Mouse (Mus musculus) megakaryocyte, adult 5-6 weeks (primary cell): ENCODE data around the gene Tab1. TPM values are rescaled to one million over a fixed set of nuclear protein-coding genes. Genes with fewer than 3 reads are reported as not detected.

Source experiments
- ATAC-seq: 2 replicates; pipeline ENCODE4 v1.8.0; 2016; ENCODE audit warnings: mild to moderate bottlenecking, inconsistent platforms; ENCODE audit not compliant: poor library complexity, severe bottlenecking
- total RNA-seq, 2 experiments: library from RNA; stranded (forward) in 1 of 2; stranded (reverse) in 1 of 2; fragments of 153-499, 151-499 nt in 1 of 2; fragments of 221-1000, 200-1000 nt in 1 of 2; gene quantifications; 2 replicates each; pipeline versions ENCODE4 v1.2.3 to v1.2.4; 2015 to 2017

Tab1 gene
- total RNA-seq, 2 experiments from 2014 or later = 6.9 to 13.5 TPM

DNA sequence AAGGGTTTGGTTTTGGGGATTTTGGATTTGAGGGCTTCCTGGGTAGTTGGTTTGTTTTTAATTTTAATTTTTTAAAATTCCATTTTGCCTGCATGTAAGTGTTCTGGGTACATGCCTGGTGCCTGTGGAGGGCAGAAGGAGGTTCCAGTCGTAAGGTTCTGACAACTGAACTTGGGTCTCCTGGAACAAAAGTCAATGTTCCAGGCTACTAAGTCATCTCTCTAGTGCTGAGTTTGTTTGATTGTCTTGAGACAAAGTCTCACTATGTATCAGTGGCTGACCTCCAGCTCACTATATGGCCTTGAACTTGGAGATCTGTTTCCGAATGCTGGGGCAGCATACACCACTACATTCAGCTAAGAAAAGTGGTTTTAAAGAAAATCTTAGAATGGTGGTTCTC is 2.6 kb downstream of the Tab1 start:
- ATAC-seq = no peak

DNA sequence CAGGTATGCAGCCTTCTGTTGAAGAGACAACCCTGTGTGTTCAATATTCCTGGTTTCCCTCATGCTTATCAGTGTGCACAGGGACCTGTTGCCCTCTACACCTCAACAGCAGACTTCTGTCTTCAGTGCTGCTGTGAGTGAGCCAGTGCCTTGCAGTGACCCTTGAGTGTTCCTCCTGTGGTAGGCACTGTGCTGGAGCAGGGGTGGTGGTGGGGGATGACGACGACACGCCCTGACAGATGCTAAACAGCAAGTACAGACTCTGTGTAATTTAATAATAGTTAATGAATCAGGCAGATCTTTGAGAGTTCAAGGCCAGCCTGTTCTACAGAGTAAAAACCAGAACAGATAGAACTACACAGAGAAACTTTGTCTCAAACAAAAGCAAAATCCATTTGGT is 3.7 kb downstream of the Tab1 start:
- ATAC-seq = no peak

DNA sequence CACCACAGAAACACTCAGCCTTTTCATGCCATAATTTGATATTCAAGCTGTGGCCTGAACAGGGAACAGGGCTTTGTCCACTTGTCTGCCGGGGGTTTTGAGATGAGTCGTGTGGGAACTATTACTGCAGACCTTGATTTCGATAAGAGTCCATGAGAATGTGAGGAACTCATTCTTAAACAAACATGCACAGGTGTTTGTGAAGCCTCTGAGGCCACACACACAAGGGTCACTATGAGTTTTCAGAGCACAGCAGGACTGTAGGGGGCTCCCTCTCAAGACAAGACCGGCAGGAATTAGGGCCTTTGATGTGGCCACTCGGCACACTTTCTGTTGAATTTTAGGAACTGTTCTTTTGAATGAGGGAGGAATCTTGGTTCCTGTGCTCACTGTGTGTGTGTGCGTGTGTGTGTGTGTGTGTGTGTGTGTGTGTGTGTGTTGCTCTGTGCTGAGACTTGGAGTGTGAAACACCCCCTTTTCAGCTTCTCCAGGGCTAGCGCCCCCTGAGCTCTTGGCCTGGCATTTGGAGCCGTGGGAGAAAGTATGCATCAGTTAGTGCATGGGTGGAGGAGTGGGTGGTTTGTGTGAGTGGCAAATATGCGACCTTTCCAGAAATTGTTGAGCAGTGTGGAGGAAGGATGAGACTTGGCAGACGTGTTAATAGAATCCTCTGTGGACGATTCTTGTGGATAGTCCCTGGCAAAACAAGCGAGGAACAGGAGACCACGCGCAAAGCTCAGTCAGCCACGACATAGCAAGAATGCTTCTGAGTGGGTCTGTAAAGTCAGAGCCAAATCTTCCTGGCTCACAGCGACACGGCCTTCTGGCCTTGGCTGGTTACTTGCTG is 5.2 kb downstream of the Tab1 start:
- ATAC-seq = no peak

DNA sequence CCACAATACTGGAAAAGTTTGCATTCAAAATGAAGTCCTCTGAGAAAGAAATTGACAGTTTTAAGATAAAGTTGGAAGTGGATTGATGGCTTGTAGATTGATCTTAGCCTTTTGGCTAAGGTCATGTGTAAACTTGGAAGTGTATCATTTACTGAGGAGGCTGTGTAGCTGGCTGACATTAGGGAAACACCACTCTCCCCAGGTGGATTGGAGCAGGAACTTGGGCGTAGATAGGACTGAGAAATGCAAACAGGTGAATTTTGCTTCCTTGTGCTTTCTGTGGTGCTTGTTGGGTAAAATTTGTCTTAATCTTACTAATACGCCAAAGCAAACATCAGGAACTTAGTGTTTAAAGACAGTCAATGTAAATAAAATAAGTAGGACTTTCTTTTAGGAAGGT is 7.4 kb downstream of the Tab1 start:
- ATAC-seq = no peak

DNA sequence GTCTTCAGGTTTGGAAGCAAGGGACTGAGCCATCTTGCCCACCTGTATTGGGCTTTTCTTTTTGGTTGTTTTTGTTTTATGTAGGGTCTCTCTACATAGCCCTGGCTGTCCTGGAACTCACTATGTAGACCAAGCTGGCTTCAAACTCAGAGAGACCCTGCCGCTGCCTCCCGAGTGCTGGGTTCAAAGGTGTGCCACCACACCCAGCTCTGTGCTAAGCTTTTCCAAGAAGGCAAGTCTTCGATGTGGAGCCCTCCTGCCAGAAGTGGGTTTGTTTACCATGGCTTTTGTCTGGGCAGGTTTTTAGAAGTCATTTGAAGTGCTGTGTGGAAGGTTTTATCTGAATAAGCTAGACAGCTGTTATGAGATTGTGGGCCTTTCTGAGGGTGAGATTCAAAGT is 8.0 kb downstream of the Tab1 start:
- no peak for ATAC-seq

DNA sequence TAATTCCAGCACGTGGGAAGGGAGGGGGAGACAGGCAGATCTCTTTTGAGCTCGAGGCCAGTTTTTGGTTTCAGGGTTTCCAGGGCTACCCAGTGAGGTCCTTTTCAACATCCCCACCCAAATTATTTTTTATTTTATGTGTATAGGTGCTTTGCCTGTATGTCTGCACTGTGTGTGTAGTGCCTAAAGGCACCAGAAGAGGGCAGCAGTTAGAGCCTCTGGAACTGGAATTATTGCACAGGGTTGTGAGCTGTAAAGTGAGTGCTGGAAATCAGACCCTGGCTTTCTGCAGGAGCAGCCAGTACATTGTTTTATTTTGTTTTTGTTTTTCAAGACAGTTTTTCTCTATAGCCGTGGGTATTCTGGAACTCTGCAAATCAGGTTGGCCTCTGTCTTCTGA is 9.2 kb downstream of the Tab1 start:
- no peak for ATAC-seq

DNA sequence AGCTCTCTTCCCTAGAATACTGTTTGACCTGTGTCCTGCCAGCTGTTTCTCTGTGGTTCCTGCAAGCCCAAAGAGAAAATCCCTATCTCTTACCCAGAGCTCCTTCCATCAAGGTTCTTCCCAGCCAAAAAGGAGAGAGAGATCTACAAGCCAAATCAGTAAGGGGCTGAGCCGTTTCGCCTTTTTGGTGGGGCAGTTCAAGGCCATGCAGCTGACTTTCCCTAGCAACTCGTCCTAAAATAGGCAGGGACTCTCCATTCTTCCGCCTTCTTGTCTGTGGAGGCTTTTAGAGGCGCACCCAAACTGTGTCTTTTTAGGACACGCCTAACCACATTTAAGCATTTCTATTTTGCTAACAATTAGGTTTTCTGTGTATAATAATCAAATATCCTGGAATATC is 10.8 kb downstream of the Tab1 start:
- no peak for ATAC-seq

DNA sequence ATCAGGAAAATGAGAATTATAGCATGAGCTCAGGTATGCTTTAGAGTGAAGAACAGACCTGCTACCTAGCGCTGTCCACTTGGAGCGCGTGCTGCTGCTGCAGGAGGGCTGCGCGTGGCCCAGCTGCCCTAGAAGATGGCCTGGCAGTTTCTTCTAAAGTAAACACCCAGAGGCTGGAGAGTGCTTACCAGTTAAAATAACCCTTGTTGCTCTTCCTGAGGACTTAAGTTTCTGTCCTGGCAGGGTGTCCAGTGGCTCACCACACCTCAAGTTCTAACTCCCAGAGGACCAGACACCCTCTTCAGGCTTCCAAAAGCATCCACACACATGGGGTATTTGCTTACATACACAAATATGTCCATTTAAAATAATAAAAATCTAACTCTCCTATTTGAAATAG is 12.5 kb downstream of the Tab1 start:
- no peak for ATAC-seq

DNA sequence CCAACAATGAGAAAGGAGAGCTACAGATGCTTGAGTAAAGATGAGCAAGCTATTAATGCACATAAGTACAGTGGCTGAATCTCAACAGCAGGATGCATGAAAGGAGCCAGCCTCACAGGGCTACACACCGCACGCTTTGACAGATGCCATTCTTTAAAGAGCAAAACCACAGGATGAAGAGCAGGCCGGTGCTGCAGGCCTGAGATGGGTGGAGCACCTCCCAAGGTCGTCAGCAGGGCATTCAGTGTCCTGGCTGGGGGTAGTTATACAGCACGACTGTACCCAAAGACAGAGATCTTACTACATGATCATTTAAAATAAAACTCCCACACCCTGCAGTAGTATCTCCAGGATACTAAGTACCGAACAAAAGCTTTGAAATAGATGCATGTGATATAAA is 13.2 kb downstream of the Tab1 start:
- no peak for ATAC-seq

DNA sequence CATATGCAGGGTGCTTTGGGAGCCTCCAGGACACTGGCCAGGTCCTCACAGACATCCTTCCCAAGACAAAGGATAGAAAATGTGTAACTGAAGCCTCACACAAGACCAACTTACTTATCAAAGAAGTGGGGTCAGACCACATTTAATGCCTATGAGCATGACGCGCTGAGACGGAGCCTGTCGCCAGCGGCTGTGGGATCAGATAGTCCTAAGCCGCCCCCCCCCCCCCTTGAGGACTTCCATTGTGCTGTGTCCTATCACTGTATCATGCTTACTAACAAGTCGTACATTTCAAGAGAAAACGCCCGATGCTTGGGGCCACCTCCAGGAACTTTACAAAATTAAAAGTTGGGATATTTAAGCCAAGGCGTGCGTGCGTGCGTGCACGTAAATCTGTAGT is 14.2 kb downstream of the Tab1 start:
- no peak for ATAC-seq

DNA sequence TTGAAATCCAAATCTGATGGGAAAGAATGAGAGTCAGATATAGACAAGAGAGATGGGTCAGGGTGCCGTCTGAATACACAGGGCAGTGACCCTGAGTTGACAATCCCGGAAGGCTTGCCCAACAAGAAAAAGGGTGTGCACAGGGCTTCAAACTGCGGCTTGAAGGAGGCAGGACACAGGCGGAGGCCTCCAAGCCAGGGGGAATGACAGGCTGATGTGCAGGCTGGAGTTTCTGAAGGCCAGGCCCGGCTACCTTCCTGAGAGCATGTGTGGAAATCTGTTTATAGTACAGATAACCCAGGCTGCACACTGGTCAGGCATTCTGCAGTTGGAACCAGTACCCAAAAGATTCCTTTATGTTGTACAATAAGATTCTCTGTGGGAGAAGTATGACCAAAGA is 14.6 kb downstream of the Tab1 start:
- no peak for ATAC-seq

DNA sequence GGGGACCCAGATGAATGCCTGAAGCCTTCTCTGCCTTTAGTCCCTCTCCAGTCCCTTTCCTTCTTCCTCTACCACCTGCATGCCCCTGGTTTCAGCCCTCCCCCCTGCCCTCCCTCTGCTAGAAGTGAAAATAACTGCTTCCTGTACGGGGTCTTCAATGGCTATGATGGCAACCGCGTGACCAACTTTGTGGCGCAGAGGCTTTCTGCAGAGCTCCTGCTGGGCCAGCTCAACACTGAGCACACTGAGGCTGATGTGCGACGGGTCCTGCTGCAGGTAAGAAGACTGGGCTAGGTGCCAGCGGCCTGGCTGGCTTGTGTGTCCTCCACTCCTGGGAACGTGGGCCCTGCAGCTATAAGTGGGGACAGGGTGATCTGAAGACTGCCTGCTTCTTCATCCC is 15.6 kb downstream of the Tab1 start:
- no peak for ATAC-seq

DNA sequence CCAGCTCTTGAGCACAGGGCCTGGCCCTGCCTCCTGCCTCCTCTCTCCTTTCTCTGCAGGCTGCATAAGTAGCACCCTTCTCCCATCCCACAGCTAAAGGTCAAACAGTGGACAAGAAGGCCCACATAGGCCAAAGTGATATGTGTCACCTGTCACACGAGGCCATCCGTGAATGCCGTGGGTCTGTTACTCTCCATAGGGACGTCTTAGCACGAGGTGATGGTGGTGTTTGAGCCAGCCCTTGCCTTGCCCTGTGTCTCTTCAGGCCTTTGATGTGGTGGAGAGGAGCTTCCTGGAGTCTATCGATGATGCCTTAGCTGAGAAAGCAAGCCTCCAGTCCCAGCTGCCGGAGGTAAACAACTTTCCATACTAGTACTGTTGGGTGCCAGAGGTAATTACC is 16.6 kb downstream of the Tab1 start:
- ATAC-seq = no peak

DNA sequence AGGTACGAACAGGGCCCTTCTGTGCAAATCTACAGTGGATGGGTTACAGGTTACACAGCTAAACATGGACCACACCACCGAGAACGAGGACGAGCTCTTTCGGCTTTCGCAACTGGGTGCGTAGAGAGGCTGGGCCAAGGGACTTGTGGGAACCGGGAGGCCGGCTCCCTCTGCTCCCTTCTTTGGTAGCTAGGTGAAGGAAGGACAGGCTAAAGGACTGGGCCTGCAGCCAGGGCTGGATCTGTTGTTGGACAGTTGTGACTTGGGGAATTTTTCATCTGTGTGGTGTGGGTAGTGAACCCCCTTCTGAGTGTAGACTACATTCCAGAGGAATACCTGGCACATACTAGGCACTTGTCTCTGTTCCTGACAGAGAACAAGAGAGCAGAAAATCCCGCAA is 19.7 kb downstream of the Tab1 start:
- ATAC-seq = no peak

DNA sequence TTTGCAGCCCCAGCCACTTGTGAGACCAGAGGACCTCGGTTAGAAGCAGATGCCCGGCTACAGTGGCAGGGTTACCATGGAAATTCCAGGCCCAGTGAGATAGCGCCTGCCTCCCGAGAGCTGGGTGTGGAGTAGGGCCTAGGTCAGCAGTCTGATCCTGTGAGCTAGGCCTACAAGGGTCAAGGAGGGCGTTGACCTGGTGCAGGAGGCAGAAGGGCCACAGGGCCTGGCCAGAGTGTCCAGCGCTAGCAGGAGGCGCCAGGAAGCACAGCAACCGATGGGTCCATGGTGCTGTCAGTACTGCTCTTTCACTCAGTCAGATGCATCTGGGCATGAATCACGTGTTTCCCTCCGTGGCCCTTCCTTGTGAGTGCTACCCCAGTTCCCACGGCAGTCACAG is 20.8 kb downstream of the Tab1 start:
- no peak for ATAC-seq

DNA sequence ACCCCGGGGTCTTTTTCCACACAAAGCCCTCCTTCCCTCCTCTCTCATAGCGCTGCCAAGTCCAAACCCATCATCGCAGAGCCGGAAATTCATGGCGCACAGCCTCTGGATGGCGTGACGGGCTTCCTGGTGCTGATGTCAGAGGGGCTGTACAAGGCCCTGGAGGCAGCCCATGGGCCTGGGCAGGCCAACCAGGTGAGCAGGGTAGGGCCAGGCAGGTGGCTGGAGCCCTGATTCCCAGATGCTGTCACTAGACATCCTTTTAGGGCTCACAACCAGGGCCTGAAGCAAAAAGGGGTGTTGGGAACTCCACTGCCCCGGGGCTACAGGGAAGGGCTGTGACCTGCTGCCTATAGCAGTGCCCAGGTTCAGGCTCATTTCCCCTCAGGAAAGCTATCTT is 22.8 kb downstream of the Tab1 start:
- ATAC-seq = no peak

DNA sequence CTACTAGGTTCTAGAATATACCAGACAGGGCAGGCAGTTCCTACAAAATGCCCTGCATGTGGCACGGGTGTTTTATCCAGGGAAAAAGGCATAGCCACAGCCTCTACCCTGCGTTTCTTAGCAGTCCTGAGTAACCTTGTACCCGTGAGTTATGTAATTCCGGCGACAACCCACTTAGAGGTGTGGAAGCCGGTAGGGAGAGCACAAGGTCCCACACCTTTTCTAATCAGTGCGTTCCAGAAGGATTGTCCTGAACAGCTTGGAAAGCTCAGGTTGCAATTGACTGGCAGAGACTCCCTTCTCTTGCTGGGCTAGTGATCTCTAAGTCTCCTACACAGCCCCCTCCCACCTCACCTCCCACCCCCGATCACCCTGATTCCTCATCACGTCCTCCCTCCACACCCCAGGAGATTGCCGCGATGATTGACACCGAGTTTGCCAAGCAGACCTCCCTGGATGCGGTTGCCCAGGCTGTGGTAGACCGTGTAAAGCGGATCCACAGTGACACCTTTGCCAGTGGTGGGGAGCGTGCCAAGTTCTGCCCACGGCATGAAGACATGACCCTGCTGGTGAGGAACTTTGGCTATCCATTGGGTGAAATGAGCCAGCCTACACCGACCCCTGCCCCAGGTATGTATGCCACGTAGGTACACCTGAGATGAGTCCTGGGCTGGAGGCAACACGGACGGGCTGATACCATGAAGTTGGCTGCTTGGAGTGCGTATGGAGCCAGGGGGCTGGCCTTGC is 24.4 kb downstream of the Tab1 start:
- no peak for ATAC-seq

DNA sequence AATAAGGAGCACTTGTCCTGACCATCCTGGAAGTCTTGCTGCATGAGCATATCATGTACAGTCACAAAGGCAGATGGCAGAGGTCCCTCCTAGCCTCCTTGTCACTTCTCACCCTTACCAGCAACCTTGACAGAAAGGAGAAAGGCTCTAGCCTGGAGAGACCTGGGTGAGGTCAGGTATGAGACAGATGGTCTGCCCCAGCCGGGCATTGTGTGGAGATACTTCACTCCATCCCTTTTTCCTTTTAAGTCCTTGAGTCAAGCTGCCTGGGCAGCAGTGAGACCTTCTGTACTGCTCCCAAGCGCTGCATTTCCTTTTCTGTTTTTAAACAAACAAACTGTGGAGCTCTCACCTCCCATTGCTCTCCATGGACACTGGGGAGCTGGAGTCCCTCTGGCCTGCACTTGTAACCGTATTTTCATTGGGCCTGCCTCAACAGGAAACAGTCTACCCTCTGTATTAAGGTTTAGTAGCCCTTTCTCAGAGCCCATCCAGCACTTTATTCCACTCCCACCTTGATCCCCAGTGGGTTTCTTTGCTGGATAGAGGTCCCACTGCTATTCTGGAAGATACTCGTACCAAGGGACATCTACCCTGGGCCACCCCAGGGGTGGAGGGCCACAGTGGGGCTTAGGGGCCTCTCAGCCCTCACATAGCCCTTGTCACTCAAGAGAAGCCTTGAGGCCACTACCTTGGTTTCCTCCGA is 25.2 kb downstream of the Tab1 start:
- ATAC-seq = no peak

DNA sequence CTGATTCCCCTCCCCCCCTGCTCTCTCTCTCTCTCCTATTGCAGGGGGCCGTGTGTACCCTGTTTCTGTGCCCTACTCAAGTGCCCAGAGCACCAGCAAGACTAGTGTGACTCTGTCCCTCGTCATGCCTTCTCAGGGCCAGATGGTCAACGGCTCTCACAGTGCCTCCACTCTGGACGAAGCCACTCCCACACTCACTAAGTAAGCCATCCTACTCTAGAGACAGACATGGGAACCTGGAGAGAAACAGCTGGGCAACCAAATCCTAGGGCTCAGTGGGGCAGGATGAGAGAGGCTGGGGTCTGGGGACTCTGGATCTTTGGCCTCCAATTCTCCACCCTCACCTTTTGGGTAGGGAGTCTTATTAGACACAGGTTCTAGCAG is 25.8 kb downstream of the Tab1 start:
- no peak for ATAC-seq

DNA sequence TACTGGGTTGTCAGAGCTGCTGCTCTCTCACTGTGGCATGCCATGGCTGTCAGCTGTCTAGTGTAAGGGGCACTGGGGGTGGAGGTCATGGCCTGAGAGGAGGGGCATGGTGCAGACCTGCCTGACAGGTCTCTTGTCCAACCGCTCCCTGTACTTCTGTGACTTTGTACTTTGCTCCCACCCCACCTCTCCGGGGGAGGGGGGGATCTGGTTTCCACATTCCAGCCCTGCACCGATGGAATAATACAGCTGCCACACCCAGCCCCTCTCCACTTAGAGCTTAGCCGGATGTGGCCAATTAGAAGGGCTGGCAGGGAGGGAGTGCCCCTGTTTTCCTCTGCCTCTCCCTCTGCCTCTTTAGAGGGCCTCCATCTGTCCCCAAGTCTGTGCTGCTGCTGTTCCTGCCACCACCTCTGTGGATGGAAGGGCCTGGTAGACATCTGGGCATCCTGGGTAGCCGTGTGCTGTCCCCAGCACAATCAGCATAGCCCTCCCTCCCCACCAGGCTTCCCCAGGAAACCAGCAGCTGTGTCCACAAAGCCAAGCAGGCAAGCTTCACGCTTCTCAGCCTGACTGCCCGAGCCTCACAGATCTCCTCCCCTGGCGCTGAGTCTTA is 26.5 kb downstream of the Tab1 start:
- no peak for ATAC-seq

DNA sequence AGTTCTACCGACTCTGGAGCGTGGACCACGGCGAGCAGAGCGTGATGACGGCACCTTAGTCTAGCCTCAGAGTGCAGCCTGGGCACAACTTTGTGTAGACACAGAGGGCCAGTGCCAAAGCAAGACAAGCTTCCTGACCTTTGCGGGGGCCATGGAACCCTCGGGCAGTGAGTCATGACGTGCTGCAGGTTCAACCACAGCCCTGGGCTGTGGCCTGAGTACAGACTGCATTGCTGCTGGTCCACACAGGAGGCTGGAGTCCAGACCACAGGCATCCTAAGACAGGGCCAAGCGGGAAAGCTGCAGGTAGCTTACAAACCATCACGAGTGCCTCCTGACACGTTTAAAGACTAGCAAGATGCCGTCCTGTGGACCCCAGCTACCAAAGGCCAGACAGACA is 27.3 kb downstream of the Tab1 start:
- no peak for ATAC-seq

DNA sequence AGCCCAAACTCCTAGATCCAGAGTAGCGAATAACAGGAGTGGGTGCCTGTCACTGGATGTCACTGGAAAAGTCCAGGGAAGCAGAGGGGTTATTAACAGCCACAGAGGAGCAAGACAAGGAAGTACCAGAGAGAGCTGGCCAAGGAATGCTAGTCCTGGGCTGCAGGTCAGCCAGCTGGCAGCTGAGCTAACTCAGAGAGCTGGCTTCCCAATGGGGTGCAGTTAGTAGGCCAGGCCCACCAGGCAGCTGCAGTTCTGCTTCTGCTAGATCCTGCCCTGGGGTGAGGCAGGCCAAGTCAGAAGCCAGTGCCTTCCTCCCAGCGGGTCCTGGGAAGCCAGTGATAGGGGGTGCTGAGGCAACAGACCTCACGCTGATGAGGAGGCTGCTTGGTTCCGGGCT is 27.8 kb downstream of the Tab1 start:
- no peak for ATAC-seq
